Comparison of ENCODE assay signal across 29 mouse cellular contexts in the genomic region with DNA sequence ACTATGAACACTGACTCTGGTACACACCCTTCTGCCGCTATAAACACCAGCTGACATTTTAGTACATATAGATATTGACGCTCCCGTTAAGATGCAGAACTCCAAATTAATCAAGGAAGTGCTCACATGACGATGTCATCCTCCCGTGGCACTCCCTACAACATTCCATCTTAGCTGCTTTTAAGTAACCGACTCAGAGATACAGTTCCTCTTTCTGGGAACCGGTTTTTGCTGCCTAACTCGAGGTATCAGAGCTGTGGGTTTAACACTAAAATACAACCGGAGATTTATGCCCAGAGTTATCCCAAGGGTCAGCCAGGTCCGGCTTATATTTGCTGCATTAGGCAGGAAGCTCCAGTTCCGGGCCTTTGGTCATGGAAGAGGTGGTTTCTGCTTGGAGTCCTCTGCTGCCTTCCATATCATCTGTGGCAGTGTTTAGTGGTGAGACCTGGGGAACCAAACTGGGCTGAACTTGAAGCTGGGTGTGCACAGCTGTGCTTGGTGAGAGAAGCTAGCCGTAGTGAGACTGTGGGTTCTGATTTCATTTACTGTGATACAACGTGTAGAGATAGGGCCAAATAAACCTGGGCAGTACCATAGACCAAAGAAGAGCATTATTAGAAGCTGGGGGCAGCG.
A peak's percentile ranks its signal among the peaks of the same experiment; 100 is the strongest.
DNase-seq lines count a peak whose midpoint lies in the region; ATAC-seq and TF ChIP-seq lines count a peak whose summit lies in the region.
"Had no signal": no experiment of that assay in that cellular context is flagged by ENCODE, and none has a peak within 500 bp of the region (broad histone marks: within the 10 kb centered on the region; RNA-seq: fewer than 3 reads in every experiment).

No protein-coding gene starts in this region.

- DNase-seq in kidney, adult 2 months = no peak
- DNase-seq in kidney, postnatal 10 days = no peak
- no peak for DNase-seq in spleen, adult 2 months (ENCODE audit: low read depth in 1 of 2, low spot score in 2 of 2)
- no peak for DNase-seq in spleen, postnatal 14 days (ENCODE audit: low spot score in 2 of 2)
- no peak for DNase-seq in stomach, postnatal 0 days (ENCODE audit: low spot score)
- DNase-seq in ovary, postnatal 14 days (ENCODE audit: low spot score) = no peak
- no peak for DNase-seq in cerebellum, adult 2 months
- DNase-seq: adrenal gland, postnatal 25 days; B cell, adult 2 months; cerebellum, adult 11-12 months; cerebellum, postnatal 10 days; gastrocnemius, postnatal 25 days; heart, adult 18-20 months; heart, postnatal 10 days; liver, embryonic 13.5 days; lung, adult 18-20 months; lung, postnatal 10 days; right cerebral cortex, postnatal 25 days had no signal

- WGBS in kidney, adult 2 months = 46% methylated on average over 14 of the region's 14 CpGs
- WGBS in spleen, adult 2 months = 23% methylated on average over 14 of the region's 14 CpGs
- WGBS in stomach, postnatal 0 days = 45% methylated on average over 14 of the region's 14 CpGs
- 84% methylated on average over 14 of the region's 14 CpGs for WGBS in cerebellum, adult 2 months

- no peak overlapping the region for H3K9ac ChIP-seq in stomach, postnatal 0 days (ENCODE audit: low read length)
- H3K9ac ChIP-seq: forebrain, embryonic 15.5 days; heart, embryonic 12.5 days; hindbrain, embryonic 12.5 days; limb, embryonic 15.5 days; liver, embryonic 13.5 days; neural tube, embryonic 12.5 days had no signal

- H3K4me1 ChIP-seq in kidney, adult 2 months (ENCODE audit: control insufficient read depth, insufficient read depth, low read length) = peaks cover 3% of the 10 kb centered on the region; the same call in 1 of the 2 replicates
- H3K4me1 ChIP-seq in spleen, adult 2 months (ENCODE audit: control insufficient read depth, insufficient read depth, insufficient read length) = peaks cover 35% of the 10 kb centered on the region; the same call in 1 of the 2 replicates
- no peaks in the 10 kb centered on the region for H3K4me1 ChIP-seq in stomach, postnatal 0 days (replicated peaks; ENCODE audit: control insufficient read depth, insufficient read depth)
- no peaks in the 10 kb centered on the region; the same call in 1 of the 2 replicates for H3K4me1 ChIP-seq in cerebellum, adult 2 months (ENCODE audit: control insufficient read depth, insufficient read depth, low read length)

- no peaks in the 10 kb centered on the region for H3K9me3 ChIP-seq in stomach, postnatal 0 days (ENCODE audit: control insufficient read depth, low read length)
- H3K9me3 ChIP-seq: forebrain, embryonic 15.5 days; heart, embryonic 12.5 days; hindbrain, embryonic 12.5 days; limb, embryonic 10.5 days; limb, embryonic 15.5 days; liver, embryonic 13.5 days; neural tube, embryonic 12.5 days had no signal

- TF ChIP-seq POLR2A in kidney, adult 2 months (IDR thresholded peaks at IDR 0.05; ENCODE audit: low read depth, low read length) = no peak
- TF ChIP-seq POLR2A in spleen, adult 2 months (IDR thresholded peaks at IDR 0.05; ENCODE audit: low read depth, low read length) = no peak
- TF ChIP-seq POLR2A in cerebellum, adult 2 months (IDR thresholded peaks at IDR 0.05; ENCODE audit: borderline replicate concordance, insufficient read depth, low read length) = no peak

- H3K4me2 ChIP-seq in stomach, postnatal 0 days (replicated peaks; ENCODE audit: low read depth) = no peak overlapping the region
- H3K4me2 ChIP-seq: forebrain, embryonic 15.5 days; heart, embryonic 12.5 days; hindbrain, embryonic 12.5 days; limb, embryonic 15.5 days; liver, embryonic 13.5 days; midbrain, embryonic 11.5 days; neural tube, embryonic 12.5 days had no signal

- no peak for TF ChIP-seq CTCF in kidney, adult 2 months (conservative IDR thresholded peaks at IDR 0.05; ENCODE audit: insufficient read depth, insufficient read length, low read depth, low read length)
- TF ChIP-seq CTCF in spleen, adult 2 months (IDR thresholded peaks at IDR 0.05; ENCODE audit: extremely low read depth, insufficient read depth, insufficient read length, insufficient replicate concordance) = no peak
- TF ChIP-seq CTCF in stomach, postnatal 0 days (IDR thresholded peaks at IDR 0.05; ENCODE audit: low read depth) = no peak
- TF ChIP-seq CTCF in cerebellum, adult 2 months (IDR thresholded peaks at IDR 0.05; ENCODE audit: borderline replicate concordance, insufficient read depth, low read depth, low read length) = no peak

- H3K36me3 ChIP-seq in kidney, adult 2 months (ENCODE audit: control insufficient read depth, insufficient read depth, low read length) = no peaks in the 10 kb centered on the region
- no peaks in the 10 kb centered on the region for H3K36me3 ChIP-seq in spleen, adult 2 months (ENCODE audit: control insufficient read depth, insufficient read depth, low read length)
- no peaks in the 10 kb centered on the region for H3K36me3 ChIP-seq in stomach, postnatal 0 days (ENCODE audit: control insufficient read depth, insufficient read depth, low read length)
- H3K36me3 ChIP-seq: forebrain, embryonic 15.5 days; hindbrain, embryonic 12.5 days; liver, embryonic 13.5 days; neural tube, embryonic 12.5 days had no signal

- TF ChIP-seq EP300 in stomach, postnatal 0 days (optimal IDR thresholded peaks at IDR 0.05) = no peak

- ATAC-seq in megakaryocyte, adult 5-6 weeks (ENCODE audit: poor library complexity, severe bottlenecking) = peak; percentile 68
- ATAC-seq in stomach, postnatal 0 days (ENCODE audit: low FRiP score, low TSS enrichment) = no peak
- ATAC-seq: intestine, embryonic 16.5 days had no signal

- no peaks in the 10 kb centered on the region for H3K27me3 ChIP-seq in kidney, adult 2 months (replicated peaks; ENCODE audit: control insufficient read depth, insufficient read depth, low read length)
- H3K27me3 ChIP-seq in spleen, adult 2 months (ENCODE audit: control insufficient read depth, insufficient read depth, low read length) = no peaks in the 10 kb centered on the region
- H3K27me3 ChIP-seq in stomach, postnatal 0 days (ENCODE audit: control insufficient read depth, insufficient read depth, low read length) = no peaks in the 10 kb centered on the region
- no peaks in the 10 kb centered on the region for H3K27me3 ChIP-seq in cerebellum, adult 2 months (ENCODE audit: control insufficient read depth, insufficient read depth, low read length)
- H3K27me3 ChIP-seq: heart, embryonic 12.5 days; limb, embryonic 15.5 days; liver, embryonic 13.5 days; neural tube, embryonic 12.5 days had no signal

- H3K27ac ChIP-seq in kidney, adult 2 months (ENCODE audit: insufficient read depth, low read depth, low read length) = 0 out of 2 replicates have a peak overlapping the region, but pooled peaks have one; percentile 4
- H3K27ac ChIP-seq in spleen, adult 2 months (ENCODE audit: insufficient read depth, low read length) = peak overlapping the region; percentile 27; the same call in 1 of the 2 replicates
- H3K27ac ChIP-seq in stomach, postnatal 0 days (replicated peaks) = 0 out of 2 replicates have a peak overlapping the region, but pooled peaks have one; percentile 4
- H3K27ac ChIP-seq in cerebellum, adult 2 months (ENCODE audit: insufficient read depth, low read length) = no peak overlapping the region
- H3K27ac ChIP-seq: forebrain, embryonic 15.5 days; hindbrain, embryonic 12.5 days; limb, embryonic 15.5 days; liver, embryonic 13.5 days; macrophage; neural tube, embryonic 12.5 days had no signal

- no peak overlapping the region for H3K4me3 ChIP-seq in kidney, adult 2 months (ENCODE audit: insufficient read depth, low read depth, low read length)
- H3K4me3 ChIP-seq in spleen, adult 2 months (ENCODE audit: extremely low read depth, insufficient read depth, insufficient read length) = no peak overlapping the region
- no peak overlapping the region for H3K4me3 ChIP-seq in stomach, postnatal 0 days (ENCODE audit: low read depth, low read length)
- H3K4me3 ChIP-seq in cerebellum, adult 2 months (replicated peaks; ENCODE audit: insufficient read depth, low read depth, low read length) = no peak overlapping the region
- H3K4me3 ChIP-seq: forebrain, embryonic 15.5 days; heart, embryonic 12.5 days; hindbrain, embryonic 12.5 days; limb, embryonic 10.5 days; limb, embryonic 15.5 days; liver, embryonic 13.5 days; myocyte; neural tube, embryonic 12.5 days had no signal
